Mouse (Mus musculus) erythroblast, embryonic 14.5 days (primary cell): Measurements from ENCODE around the gene Rundc3a.

Experiments used
- GATA1 ChIP-seq: IDR thresholded peaks from 2 replicates; pipeline ENCODE4 v1.6.1; 2012; ENCODE audit warnings: low read length, inconsistent platforms, mixed read lengths
- TAL1 ChIP-seq: IDR thresholded peaks from 3 replicates; pipeline ENCODE4 v1.6.1; 2012; ENCODE audit warnings: low read length, inconsistent platforms, mixed read lengths

DNA sequence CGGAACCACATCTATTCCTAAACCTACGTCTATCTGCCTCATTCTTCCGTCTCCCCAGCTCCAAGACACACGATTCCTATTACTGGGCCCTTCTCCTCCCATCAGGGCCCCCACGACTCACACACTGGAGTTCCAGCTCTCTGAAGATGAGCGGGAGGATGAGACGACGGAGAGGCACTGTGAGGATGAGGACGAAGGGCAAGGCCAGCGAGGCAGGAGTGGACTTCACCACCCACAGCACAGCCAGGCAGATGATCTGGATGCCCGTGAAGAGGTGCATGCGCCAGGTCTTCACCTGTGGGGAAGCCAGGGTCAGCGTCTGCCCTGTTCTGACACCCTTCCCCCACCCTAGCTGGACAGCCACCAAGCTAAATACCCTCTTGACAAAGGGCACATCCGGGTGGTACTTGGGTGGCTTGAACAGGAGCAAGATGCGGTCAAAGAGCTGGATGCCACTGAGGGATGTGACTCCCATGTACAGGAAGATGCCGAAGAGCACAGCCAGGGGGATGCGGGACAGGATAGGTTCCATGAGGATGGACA is 42.2 kb upstream of the Rundc3a start:
- TF ChIP-seq TAL1 = no peak
- TF ChIP-seq GATA1 = no peak
